Mouse (Mus musculus) heart, postnatal 10 days (tissue): ENCODE measurements around the gene Gm10309. TPM values are rescaled to one million over a fixed set of nuclear protein-coding genes. Genes with fewer than 3 reads are reported as not detected.

ENCODE experiments used
- DNase-seq, 2 experiments: peaks; one replicate each; pipeline ENCODE4 v3.0.0; 2021
- intact Hi-C: fragments of 180-260 bp; cut with DNase I; formaldehyde crosslinking; loops from one replicate; pipeline ENCODE4 v1.15.1; 2025
- total RNA-seq, 2 experiments: library from RNA; stranded (reverse); gene quantifications; 2 replicates each; pipeline ENCODE4 v1.2.3; 2021

The Gm10309 gene
- not detected for total RNA-seq

GRCm38 (mm10) chr17:86505183-86505631, at the start of gene Gm10309:
Gene Gm10309 (minus strand): TSS chr17:86505232.
- intact Hi-C loops = no loop called here
- peak; percentile 75 to 77 for DNase-seq

- no peak for DNase-seq
- intact Hi-C loops = no loop called here
Measured at GRCm38 (mm10) chr17:86551995-86552394, 47.0 kb upstream of the Gm10309 start.

GRCm38 (mm10) chr17:86551561-86551960, 46.5 kb upstream of the Gm10309 start:
- intact Hi-C loops = no loop called here
- no peak for DNase-seq

GRCm38 (mm10) chr17:86549128-86549527, 44.1 kb upstream of the Gm10309 start:
- no peak for DNase-seq
- intact Hi-C loops = no loop called here

GRCm38 (mm10) chr17:86546529-86546928, 41.5 kb upstream of the Gm10309 start:
- no peak for DNase-seq
- intact Hi-C loops = no loop called here

- peak in 1 of 2 experiments; percentile 17 for DNase-seq
- intact Hi-C loops = loop anchor here (5.0 kb wide), 2 partner anchors 47 to 77 kb away; no protein-coding TSS in a partner anchor
Measured at GRCm38 (mm10) chr17:86539881-86540430, 34.9 kb upstream of the Gm10309 start.

GRCm38 (mm10) chr17:86535827-86536656, 31.0 kb upstream of the Gm10309 start:
- peak; percentile 92 to 94 for DNase-seq
- intact Hi-C loops = loop anchor here (1.0 to 5.0 kb wide), 4 partner anchors 81 to 370 kb away; partner anchors contain the start of gene Epas1

GRCm38 (mm10) chr17:86535096-86535495, 30.1 kb upstream of the Gm10309 start:
- intact Hi-C loops = loop anchor here (2.0 to 5.0 kb wide), 2 partner anchors 82 to 268 kb away; no protein-coding TSS in a partner anchor
- peak; percentile 23 to 40 for DNase-seq

GRCm38 (mm10) chr17:86533549-86533851, 28.5 kb upstream of the Gm10309 start:
- intact Hi-C loops = no loop called here
- DNase-seq = no peak

- DNase-seq = no peak
- intact Hi-C loops = no loop called here
Measured at GRCm38 (mm10) chr17:86532783-86533548, 27.9 kb upstream of the Gm10309 start.

- no peak for DNase-seq
Measured at GRCm38 (mm10) chr17:86531231-86531630, 26.2 kb upstream of the Gm10309 start.

GRCm38 (mm10) chr17:86529411-86529810, 24.4 kb upstream of the Gm10309 start:
- intact Hi-C loops = no loop called here
- no peak for DNase-seq

More at GRCm38 (mm10) chr17:86531231-86531630, 26.2 kb upstream of the Gm10309 start:
- intact Hi-C loops = loop anchor here (2.0 kb wide), 1 partner anchor 374 kb away; no protein-coding TSS in a partner anchor

GRCm38 (mm10) chr17:86529003-86529402, 24.0 kb upstream of the Gm10309 start:
- intact Hi-C loops = no loop called here

GRCm38 (mm10) chr17:86527298-86527697, 22.3 kb upstream of the Gm10309 start:
- intact Hi-C loops = no loop called here
- no peak for DNase-seq

More at GRCm38 (mm10) chr17:86529003-86529402, 24.0 kb upstream of the Gm10309 start:
- no peak for DNase-seq

- intact Hi-C loops = no loop called here
- no peak for DNase-seq
Measured at GRCm38 (mm10) chr17:86526016-86526415, 21.0 kb upstream of the Gm10309 start.

GRCm38 (mm10) chr17:86525075-86525474, 20.0 kb upstream of the Gm10309 start:
- no peak for DNase-seq
- intact Hi-C loops = no loop called here

- no peak for DNase-seq
- intact Hi-C loops = no loop called here
Measured at GRCm38 (mm10) chr17:86523843-86524242, 18.8 kb upstream of the Gm10309 start.

GRCm38 (mm10) chr17:86523374-86523773, 18.3 kb upstream of the Gm10309 start:
- no peak for DNase-seq
- intact Hi-C loops = no loop called here

GRCm38 (mm10) chr17:86522649-86523048, 17.6 kb upstream of the Gm10309 start:
- no peak for DNase-seq
- intact Hi-C loops = no loop called here

GRCm38 (mm10) chr17:86521252-86521651, 16.2 kb upstream of the Gm10309 start:
- intact Hi-C loops = no loop called here
- no peak for DNase-seq

GRCm38 (mm10) chr17:86518604-86519003, 13.6 kb upstream of the Gm10309 start:
- intact Hi-C loops = no loop called here

More at GRCm38 (mm10) chr17:86518604-86519003, 13.6 kb upstream of the Gm10309 start:
- no peak for DNase-seq
